ENCODE assay signal across 11 mouse cellular contexts in genomic region chr14:73700256-73700655, GRCm38 (mm10). TPM values are rescaled to one million over a fixed set of nuclear protein-coding genes. Genes with fewer than 3 reads are reported as not detected.
DNase-seq lines count a peak whose midpoint lies in the region; ATAC-seq and TF ChIP-seq lines count a peak whose summit lies in the region.
"Had no signal": no experiment of that assay in that cellular context is flagged by ENCODE, and none has a peak within 500 bp of the region (broad histone marks: within the 10 kb centered on the region; RNA-seq: fewer than 3 reads in every experiment).

No protein-coding gene starts in this region.

- no peaks in the 10 kb centered on the region for H3K9me3 ChIP-seq in heart, embryonic 11.5 days (replicated peaks; ENCODE audit: control insufficient read depth, low read length)
- H3K9me3 ChIP-seq in liver, postnatal 0 days (ENCODE audit: low read length) = no peaks in the 10 kb centered on the region
- H3K9me3 ChIP-seq in liver, embryonic 12.5 days (replicated peaks) = no peaks in the 10 kb centered on the region
- no peaks in the 10 kb centered on the region for H3K9me3 ChIP-seq in liver, embryonic 11.5 days (ENCODE audit: control insufficient read depth, low read length)
- H3K9me3 ChIP-seq: lung, embryonic 15.5 days had no signal

- H3K4me2 ChIP-seq in heart, embryonic 11.5 days = no peak overlapping the region
- H3K4me2 ChIP-seq in liver, postnatal 0 days (ENCODE audit: low read depth, low read length) = no peak overlapping the region
- no peak overlapping the region for H3K4me2 ChIP-seq in liver, embryonic 12.5 days
- H3K4me2 ChIP-seq in liver, embryonic 11.5 days = no peak overlapping the region
- H3K4me2 ChIP-seq: lung, embryonic 15.5 days had no signal

- no peak for TF ChIP-seq POLR2A in heart, adult 2 months (IDR thresholded peaks at IDR 0.05; ENCODE audit: insufficient read depth, low read depth, low read length)

- 34% methylated on average over 1 of the region's 1 CpGs for WGBS in heart, adult 2 months
- WGBS in heart, embryonic 11.5 days (ENCODE audit: insufficient replicate concordance) = 24% methylated on average over 1 of the region's 1 CpGs
- WGBS in liver, postnatal 0 days (ENCODE audit: insufficient replicate concordance) = 52% methylated on average over 1 of the region's 1 CpGs
- 48% methylated on average over 1 of the region's 1 CpGs for WGBS in liver, embryonic 12.5 days (ENCODE audit: insufficient replicate concordance)
- 48% methylated on average over 1 of the region's 1 CpGs for WGBS in liver, embryonic 11.5 days

- H3K27ac ChIP-seq in heart, adult 2 months = no peak overlapping the region
- H3K27ac ChIP-seq in heart, embryonic 11.5 days (ENCODE audit: low read depth, low read length) = no peak overlapping the region
- no peak overlapping the region for H3K27ac ChIP-seq in liver, postnatal 0 days (ENCODE audit: low read depth)
- H3K27ac ChIP-seq in liver, embryonic 12.5 days = no peak overlapping the region
- H3K27ac ChIP-seq in liver, embryonic 11.5 days (ENCODE audit: low read depth, low read length) = no peak overlapping the region
- H3K27ac ChIP-seq: lung, embryonic 15.5 days had no signal

- TF ChIP-seq CTCF in heart, adult 2 months (IDR thresholded peaks at IDR 0.05) = peak; percentile 65
- peak; percentile 50 for TF ChIP-seq CTCF in liver, postnatal 0 days (IDR thresholded peaks at IDR 0.05; ENCODE audit: low read depth)

- no peak for TF ChIP-seq EP300 in heart, adult 2 months (IDR thresholded peaks at IDR 0.05; ENCODE audit: insufficient read depth, low read depth, low read length)
- no peak for TF ChIP-seq EP300 in liver, postnatal 0 days (IDR thresholded peaks at IDR 0.05; ENCODE audit: low read depth)

- ATAC-seq in heart, embryonic 11.5 days (replicated peaks; ENCODE audit: insufficient number of reproducible peaks, low FRiP score, low TSS enrichment) = no peak
- ATAC-seq in liver, postnatal 0 days = no peak
- no peak for ATAC-seq in liver, embryonic 12.5 days
- ATAC-seq in megakaryocyte progenitor cell, adult 5-6 weeks (replicated peaks; ENCODE audit: poor library complexity) = 0 out of 2 replicates have a peak, but pooled peaks have one; percentile 31
- ATAC-seq in liver, embryonic 11.5 days (replicated peaks; ENCODE audit: low FRiP score) = no peak

- no peaks in the 10 kb centered on the region for H3K79me2 ChIP-seq in heart, adult 2 months (replicated peaks; ENCODE audit: control insufficient read depth, insufficient read depth, low read length)

- DNase-seq in heart, adult 2 months = no peak
- DNase-seq in liver, postnatal 0 days = no peak
- DNase-seq in NIH3T3 (ENCODE audit: low read depth) = peak; percentile 72
- DNase-seq in spleen, adult 18-20 months = no peak
- DNase-seq in liver, embryonic 11.5 days (ENCODE audit: low spot score) = no peak

- no peaks in the 10 kb centered on the region for H3K27me3 ChIP-seq in heart, adult 2 months (ENCODE audit: control insufficient read depth, insufficient read depth, low read length)
- H3K27me3 ChIP-seq in heart, embryonic 11.5 days (ENCODE audit: control insufficient read depth, insufficient read depth, low read length) = no peaks in the 10 kb centered on the region
- no peaks in the 10 kb centered on the region for H3K27me3 ChIP-seq in liver, postnatal 0 days (ENCODE audit: insufficient read depth, low read length)
- no peaks in the 10 kb centered on the region for H3K27me3 ChIP-seq in liver, embryonic 12.5 days (replicated peaks)
- no peaks in the 10 kb centered on the region for H3K27me3 ChIP-seq in liver, embryonic 11.5 days (replicated peaks; ENCODE audit: control insufficient read depth, insufficient read depth, low read length)
- H3K27me3 ChIP-seq: lung, embryonic 15.5 days had no signal

- no peak overlapping the region for H3K9ac ChIP-seq in heart, adult 2 months (ENCODE audit: low read depth, low read length)
- H3K9ac ChIP-seq in heart, embryonic 11.5 days (ENCODE audit: low read depth, low read length) = no peak overlapping the region
- no peak overlapping the region for H3K9ac ChIP-seq in liver, postnatal 0 days (replicated peaks)
- H3K9ac ChIP-seq in liver, embryonic 12.5 days = no peak overlapping the region
- no peak overlapping the region for H3K9ac ChIP-seq in liver, embryonic 11.5 days (ENCODE audit: low read depth, low read length)
- H3K9ac ChIP-seq: lung, embryonic 15.5 days had no signal

- H3K36me3 ChIP-seq in heart, adult 2 months (ENCODE audit: control insufficient read depth, insufficient read depth, low read length) = no peaks in the 10 kb centered on the region
- H3K36me3 ChIP-seq in heart, embryonic 11.5 days (ENCODE audit: control insufficient read depth, insufficient read depth, low read length) = no peaks in the 10 kb centered on the region
- no peaks in the 10 kb centered on the region for H3K36me3 ChIP-seq in liver, postnatal 0 days (replicated peaks; ENCODE audit: insufficient read depth, low read length)
- no peaks in the 10 kb centered on the region for H3K36me3 ChIP-seq in liver, embryonic 12.5 days
- H3K36me3 ChIP-seq in liver, embryonic 11.5 days (ENCODE audit: control insufficient read depth, insufficient read depth, low read length) = no peaks in the 10 kb centered on the region
- H3K36me3 ChIP-seq: lung, embryonic 15.5 days had no signal

- H3K4me3 ChIP-seq in heart, adult 2 months = no peak overlapping the region
- no peak overlapping the region for H3K4me3 ChIP-seq in heart, embryonic 11.5 days (ENCODE audit: low read depth, low read length)
- H3K4me3 ChIP-seq in liver, postnatal 0 days (ENCODE audit: low read depth, low read length) = no peak overlapping the region
- H3K4me3 ChIP-seq in liver, embryonic 12.5 days = no peak overlapping the region
- H3K4me3 ChIP-seq in liver, embryonic 11.5 days (ENCODE audit: low read depth, low read length) = no peak overlapping the region
- H3K4me3 ChIP-seq: lung, embryonic 15.5 days had no signal

- H3K4me1 ChIP-seq in heart, adult 2 months (ENCODE audit: control insufficient read depth, insufficient read depth, low read length) = no peaks in the 10 kb centered on the region
- no peaks in the 10 kb centered on the region for H3K4me1 ChIP-seq in heart, embryonic 11.5 days (ENCODE audit: control insufficient read depth, insufficient read depth, low read length)
- no peaks in the 10 kb centered on the region for H3K4me1 ChIP-seq in liver, postnatal 0 days (ENCODE audit: insufficient read depth)
- H3K4me1 ChIP-seq in liver, embryonic 12.5 days = no peaks in the 10 kb centered on the region
- no peaks in the 10 kb centered on the region for H3K4me1 ChIP-seq in liver, embryonic 11.5 days (replicated peaks; ENCODE audit: control insufficient read depth, insufficient read depth, low read length)
- H3K4me1 ChIP-seq: lung, embryonic 15.5 days had no signal

- intact Hi-C loops in heart, adult 2 months (cut with DNase I) = loop anchor here (5.0 kb wide), 1 partner anchor 1007 kb away; no protein-coding TSS in a partner anchor

RNA-seq across cellular contexts. Expression of gene Gm21750, which starts 39.2 kb away (rescaled TPM):
- not detected for total RNA-seq in heart, adult 2 months (2021)
- not detected in 2 replicates for polyA plus RNA-seq in heart, adult 2 months (2012; rRNA removed)
- polyA plus RNA-seq in heart, embryonic 11.5 days (2014; fragmentation: Nextera tagmentation; extraction: Ambion mirVana) = not detected in 2 replicates
- polyA plus RNA-seq in liver, postnatal 0 days (2015; fragmentation: Nextera tagmentation; extraction: Ambion mirVana) = not detected in 2 replicates
- polyA plus RNA-seq in liver, embryonic 12.5 days (2016; fragmentation: Nextera tagmentation; extraction: Ambion mirVana) = not detected in 2 replicates
- not detected in 2 replicates for total RNA-seq in megakaryocyte progenitor cell, adult 5-6 weeks (2015)
- total RNA-seq in megakaryocyte progenitor cell, adult 5-6 weeks (2017) = not detected in 2 replicates
- not detected in 2 replicates for polyA plus RNA-seq in liver, embryonic 11.5 days (2014; fragmentation: Nextera tagmentation; extraction: Ambion mirVana)
- total RNA-seq: ES-E14 had no signal
- polyA plus RNA-seq: intestine, embryonic 14.5 days; lung, embryonic 15.5 days had no signal
